Mouse (Mus musculus) stomach, embryonic 14.5 days (tissue): ENCODE data around the gene Slc23a2. TPM values are rescaled to one million over a fixed set of nuclear protein-coding genes. Genes with fewer than 3 reads are reported as not detected.

Experiments used
- ATAC-seq: fragments of 200-750 bp; cut with Nextera tagmentation; 2 replicates; pipeline ENCODE4 v1.8.0; 2017; ENCODE audit warnings: low read depth, moderate TSS enrichment; ENCODE audit not compliant: insufficient number of reproducible peaks, insufficient read depth, low FRiP score
- H3K27ac ChIP-seq: fragments of 300-500 bp; sonication (generic); 2 replicates; pipeline ENCODE4 v1.5.1; 2014; ENCODE audit warnings: mild to moderate bottlenecking, low read length, moderate library complexity, mixed read lengths
- H3K27me3 ChIP-seq: fragments of 300-500 bp; sonication (generic); 2 replicates; pipeline ENCODE4 v1.6.1; 2014; ENCODE audit warnings: low read length, control low read depth, mixed read lengths; ENCODE audit not compliant: control insufficient read depth, insufficient read depth
- H3K36me3 ChIP-seq: fragments of 300-500 bp; sonication (generic); 2 replicates; pipeline ENCODE4 v1.6.1; 2014; ENCODE audit warnings: mild to moderate bottlenecking, control low read depth, low read length, moderate library complexity, mixed read lengths; ENCODE audit not compliant: control insufficient read depth, insufficient read depth
- H3K4me1 ChIP-seq: fragments of 300-500 bp; sonication (generic); 2 replicates; pipeline ENCODE4 v1.6.1; 2014; ENCODE audit warnings: low read length, control low read depth, mixed read lengths; ENCODE audit not compliant: control insufficient read depth, insufficient read depth
- H3K4me2 ChIP-seq: fragments of 300-500 bp; sonication (generic); replicated peaks from 2 replicates; pipeline ENCODE4 v1.6.1; 2014; ENCODE audit warnings: low read depth, low read length, control low read depth
- H3K4me3 ChIP-seq: fragments of 300-500 bp; sonication (generic); 2 replicates; pipeline ENCODE4 v1.5.1; 2014; ENCODE audit warnings: low read depth, low read length, control low read depth
- H3K9ac ChIP-seq: fragments of 300-500 bp; sonication (generic); replicated peaks from 2 replicates; pipeline ENCODE4 v1.6.1; 2014; ENCODE audit warnings: low read depth, mild to moderate bottlenecking, control low read depth, low read length, moderate library complexity, mixed read lengths
- H3K9me3 ChIP-seq: fragments of 300-500 bp; sonication (generic); 2 replicates; pipeline ENCODE4 v1.6.1; 2016; ENCODE audit warnings: low read depth, low read length, control low read depth; ENCODE audit not compliant: control insufficient read depth
- WGBS: fragments of 180-500 bp; shearing (Covaris S2); extraction: QIAGEN DNeasy Blood & Tissue Kit; methylation state at CpG from one replicate; pipeline ENCODE4 v1.1.7; 2014; 5-methylcytosine and 5-hydroxymethylcytosine counted together
- polyA plus RNA-seq: library from polyadenylated mRNA; unstranded; fragments of >200 nt; fragmentation: Nextera tagmentation; extraction: Ambion mirVana; gene quantifications from 2 replicates; pipeline ENCODE4 v1.2.1, GENCODE M21; 2014

The Slc23a2 gene
- polyA plus RNA-seq, 1 experiment from 2014 or later = 12.4 TPM

DNA sequence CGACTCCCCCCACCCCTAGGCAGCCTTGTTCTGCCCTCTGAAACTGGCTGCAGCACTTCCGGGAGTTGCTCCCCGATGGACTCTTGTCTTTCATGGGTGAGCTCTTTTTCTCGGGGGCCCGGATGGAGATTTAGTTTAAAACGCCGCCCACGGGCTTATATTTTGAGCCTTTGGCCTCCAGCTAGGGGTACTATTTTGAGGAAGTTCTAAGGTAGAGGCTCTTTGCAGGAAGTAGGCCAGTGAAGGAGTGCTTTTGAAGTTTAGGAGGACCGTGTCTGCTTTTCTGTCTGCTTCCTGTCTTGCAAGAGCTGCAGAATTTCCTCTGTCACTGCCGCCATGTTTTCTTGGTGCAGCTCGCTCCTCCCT lies 109.5 kb downstream of the Slc23a2 start:
- Histone ChIP-seq H3K9ac (no peak overlapping the region), H3K4me1 (peaks cover 9% of the 10 kb centered on the region), H3K27ac (no peak overlapping the region), H3K36me3 (no peaks in the 10 kb centered on the region), H3K4me2 (no peak overlapping the region), H3K27me3 (no peaks in the 10 kb centered on the region), H3K9me3 (no peaks in the 10 kb centered on the region), H3K4me3 (no peak overlapping the region)
- WGBS = 77% methylated on average over 11 of the region's 11 CpGs
- no peak for ATAC-seq

DNA sequence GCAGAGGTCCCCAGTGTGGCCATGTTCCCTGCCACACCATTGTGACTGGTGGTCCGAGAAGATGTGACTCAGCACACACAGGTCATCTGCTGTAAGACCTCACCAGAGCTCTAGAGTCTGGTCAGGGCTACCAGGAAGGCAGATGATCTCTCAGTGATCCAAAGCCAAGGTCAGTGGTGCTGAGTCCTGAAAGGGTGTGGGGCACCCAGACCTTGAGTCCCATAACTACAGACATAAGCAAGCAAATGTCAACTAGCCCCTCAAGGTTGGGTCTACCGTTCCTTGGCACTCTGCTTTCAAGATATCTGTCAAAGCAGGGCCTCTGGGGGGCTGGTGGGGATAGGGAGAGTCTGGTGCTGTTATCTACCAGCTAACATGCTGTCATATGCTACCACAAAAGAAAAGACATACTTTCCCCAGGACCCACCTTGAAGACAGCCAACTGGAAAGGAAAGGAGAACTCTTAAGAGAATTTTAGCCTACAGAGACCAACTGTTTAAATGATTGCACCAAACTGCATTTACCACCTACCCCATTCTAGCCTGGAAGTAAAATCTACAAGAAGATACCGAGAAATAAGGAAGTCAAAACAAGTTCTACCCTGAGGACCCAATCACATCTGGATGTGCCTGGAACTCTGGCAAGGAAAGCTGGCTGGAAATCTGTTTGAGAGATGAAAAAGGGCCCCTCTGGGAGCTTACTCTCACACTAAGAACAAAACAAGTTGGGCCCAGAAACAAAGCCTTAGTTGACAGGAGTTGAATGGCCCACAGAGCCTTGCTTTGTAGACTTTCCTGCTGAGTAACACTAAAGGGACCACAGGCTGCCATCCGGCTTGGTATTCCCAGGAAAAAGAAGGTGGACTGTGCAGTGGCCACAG lies 110.1 kb downstream of the Slc23a2 start:
- peaks cover 15% of the 10 kb centered on the region for H3K4me1 ChIP-seq
- no peak overlapping the region for H3K27ac ChIP-seq
- no peaks in the 10 kb centered on the region for H3K27me3 ChIP-seq
- H3K36me3 ChIP-seq = no peaks in the 10 kb centered on the region
- WGBS = 72% methylated on average over 4 of the region's 4 CpGs
- H3K4me3 ChIP-seq = no peak overlapping the region
- no peaks in the 10 kb centered on the region for H3K9me3 ChIP-seq
- H3K9ac ChIP-seq = no peak overlapping the region
- H3K4me2 ChIP-seq = no peak overlapping the region
- ATAC-seq = no peak

DNA sequence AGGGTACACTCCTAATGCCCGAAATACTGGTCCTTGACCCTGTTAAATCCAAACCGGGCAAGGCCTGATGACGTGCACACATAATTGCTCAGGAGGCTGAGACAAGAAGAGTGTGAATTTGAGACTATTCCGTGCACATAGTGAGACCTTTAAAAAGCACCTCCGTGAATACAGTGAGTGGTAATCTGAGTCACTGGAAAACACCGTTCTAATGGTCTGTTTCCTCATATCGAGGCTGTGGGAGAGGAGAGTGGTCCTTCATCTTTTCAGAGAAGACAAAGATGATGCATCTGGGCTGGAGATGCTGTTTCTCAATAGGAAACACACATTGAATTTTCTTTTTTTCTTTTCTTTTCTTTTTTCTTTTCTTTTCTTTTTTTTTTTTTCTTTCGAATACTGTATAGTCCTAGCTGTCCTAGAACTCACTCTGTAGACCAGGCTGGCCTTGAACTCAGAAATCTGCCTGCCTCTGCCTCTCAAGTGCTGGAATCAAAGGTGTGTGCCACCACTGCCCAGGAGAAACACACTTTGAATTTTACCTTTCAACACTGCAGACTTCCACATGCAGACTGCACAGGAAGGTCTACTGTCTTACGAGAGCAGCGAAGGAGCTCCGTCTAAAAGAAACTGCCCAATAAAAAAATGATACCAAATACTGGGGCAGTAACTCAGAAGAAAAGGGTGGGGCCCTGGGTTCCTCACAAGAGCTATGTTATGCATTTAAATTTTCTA lies 113.4 kb downstream of the Slc23a2 start:
- H3K27ac ChIP-seq = peak overlapping the region; percentile 75; the same call in 1 of the 2 replicates
- ATAC-seq = no peak
- no peak overlapping the region for H3K4me3 ChIP-seq
- 0 out of 2 replicates have a peak, but pooled peaks cover 4% of the 10 kb centered on the region for H3K27me3 ChIP-seq
- 76% methylated on average over 11 of the region's 11 CpGs for WGBS
- H3K36me3 ChIP-seq = no peaks in the 10 kb centered on the region
- H3K4me1 ChIP-seq = peaks cover 22% of the 10 kb centered on the region
- H3K9me3 ChIP-seq = no peaks in the 10 kb centered on the region
- no peak overlapping the region for H3K4me2 ChIP-seq
- 0 out of 2 replicates have a peak overlapping the region, but pooled peaks have one; percentile 26 for H3K9ac ChIP-seq

DNA sequence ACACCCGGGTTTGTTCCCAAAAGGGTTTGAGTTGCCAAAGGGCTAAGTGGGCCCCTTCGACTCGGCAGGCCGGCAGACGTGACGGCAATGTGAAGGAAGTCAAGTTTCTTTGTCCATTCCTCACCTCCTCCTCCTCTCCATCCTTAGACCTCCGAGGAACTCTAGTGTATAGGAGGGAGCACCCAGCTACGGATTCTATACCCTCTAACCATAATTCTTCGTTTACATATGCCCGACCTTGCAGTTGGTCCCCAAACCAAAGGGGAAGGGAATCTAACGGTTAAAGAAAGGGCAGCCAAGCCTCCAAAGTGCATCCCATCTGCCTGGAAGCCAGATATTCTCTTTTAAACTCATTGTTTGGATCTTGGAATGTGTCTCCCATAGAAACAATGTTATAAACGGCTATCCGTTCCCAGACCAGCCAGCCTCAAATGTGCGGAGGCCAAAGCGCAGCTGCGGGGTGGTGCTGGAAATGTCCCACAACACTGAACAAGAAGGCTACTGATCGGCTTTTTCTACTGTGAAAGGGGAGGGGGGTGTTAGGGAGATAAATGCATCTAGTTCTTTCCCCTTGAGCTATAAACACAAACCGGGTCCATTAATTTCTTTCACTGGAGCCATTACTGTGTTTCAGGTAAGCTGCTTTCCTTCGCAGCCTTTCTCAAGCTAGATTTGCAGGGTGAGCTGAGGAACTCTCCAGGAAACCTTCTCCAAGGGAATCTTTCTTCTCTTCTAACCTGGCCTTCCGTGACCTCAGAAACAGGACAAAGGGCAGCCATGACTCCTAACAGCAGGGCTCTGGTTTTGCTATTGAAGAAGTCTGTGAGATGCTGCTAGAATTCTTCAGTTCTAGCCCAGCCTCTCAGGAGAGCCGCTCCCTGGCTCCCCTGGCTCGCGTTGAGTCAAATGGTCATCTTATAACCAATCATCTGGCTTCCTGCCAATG lies 114.2 kb downstream of the Slc23a2 start:
- 18% methylated on average over 23 of the region's 23 CpGs for WGBS
- H3K27me3 ChIP-seq = 0 out of 2 replicates have a peak, but pooled peaks cover 4% of the 10 kb centered on the region

DNA sequence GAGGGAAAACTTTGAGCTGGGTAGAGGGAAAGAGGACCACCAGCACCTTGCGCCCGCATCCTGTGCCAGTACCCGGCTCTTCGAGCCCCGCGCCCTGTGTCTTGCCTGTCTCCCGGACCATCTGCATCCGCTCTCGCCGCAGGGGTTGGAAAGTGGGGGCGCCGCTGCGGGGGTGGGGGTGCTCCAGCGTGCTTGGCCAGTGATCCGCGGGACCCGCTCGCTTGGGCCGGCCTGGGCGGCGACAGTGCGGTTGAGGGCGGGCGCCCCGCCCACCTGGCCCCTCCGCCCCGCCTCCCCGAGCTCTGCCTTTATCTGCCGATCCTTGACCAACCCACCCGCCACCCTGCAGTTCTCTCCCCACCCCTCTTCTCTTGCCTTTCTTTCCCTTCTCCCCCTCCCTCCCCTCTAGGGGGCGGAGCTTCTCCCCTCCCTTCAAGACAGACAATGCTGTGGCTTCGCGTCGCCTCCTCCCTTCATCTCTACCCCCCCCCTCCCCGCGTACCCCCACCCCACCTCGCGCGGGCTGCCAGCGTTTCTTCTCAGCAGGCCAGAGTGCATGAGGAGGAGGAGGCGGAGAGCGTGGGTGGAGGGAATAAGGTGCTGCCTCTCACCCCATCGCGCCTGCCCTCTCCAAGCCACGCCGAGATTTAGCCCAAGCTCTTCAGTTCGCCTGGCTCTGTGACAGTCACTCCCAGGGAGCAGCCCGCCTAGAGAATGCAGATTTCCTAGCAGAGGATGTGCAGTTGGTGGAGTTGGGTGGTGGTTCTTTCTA lies 115.1 kb downstream of the Slc23a2 start, which contains the start of gene Rassf2:
Gene Rassf2, minus strand, starts transcription at position 613 of the 772 bp plus-strand sequence.
- WGBS = 1% methylated on average over 45 of the region's 48 CpGs
- peak within 1 kb of the TSS; percentile 75; the same call in 1 of the 2 replicates for H3K27ac ChIP-seq
- H3K9me3 ChIP-seq = no peaks in the 10 kb centered on the region
- H3K4me3 ChIP-seq = peak within 1 kb of the TSS; percentile 46
- H3K27me3 ChIP-seq = 0 out of 2 replicates have a peak, but pooled peaks cover 4% of the 10 kb centered on the region
- H3K9ac ChIP-seq = peak within 1 kb of the TSS; percentile 34; the same call in 1 of the 2 replicates
- no peaks in the 10 kb centered on the region for H3K36me3 ChIP-seq
- peak within 1 kb of the TSS; percentile 89 for H3K4me2 ChIP-seq
- H3K4me1 ChIP-seq = peaks cover 22% of the 10 kb centered on the region
- peak; percentile 93 for ATAC-seq

More for the DNA sequence above, 114.2 kb downstream of the Slc23a2 start:
- Histone ChIP-seq H3K36me3 (no peaks in the 10 kb centered on the region), H3K9ac (peak overlapping the region; percentile 26; the same call in 1 of the 2 replicates), H3K27ac (peak overlapping the region; percentile 75; the same call in 1 of the 2 replicates), H3K4me3 (peak overlapping the region; percentile 46), H3K4me1 (peaks cover 22% of the 10 kb centered on the region), H3K4me2 (peak overlapping the region; percentile 89), H3K9me3 (no peaks in the 10 kb centered on the region)
- peak; percentile 25; the same call in 1 of the 2 replicates for ATAC-seq

- peak overlapping the region; percentile 46 for H3K4me3 ChIP-seq
- peak overlapping the region; percentile 89 for H3K4me2 ChIP-seq
- H3K4me1 ChIP-seq = peaks cover 22% of the 10 kb centered on the region
- 1% methylated on average over 36 of the region's 36 CpGs for WGBS
- H3K9ac ChIP-seq = peak overlapping the region; percentile 34; the same call in 1 of the 2 replicates
- 0 out of 2 replicates have a peak, but pooled peaks cover 4% of the 10 kb centered on the region for H3K27me3 ChIP-seq
- H3K36me3 ChIP-seq = no peaks in the 10 kb centered on the region
- H3K27ac ChIP-seq = no peak overlapping the region; the same call in 1 of the 2 replicates
- ATAC-seq = 0 out of 2 replicates have a peak, but pooled peaks have one; percentile 19
- no peaks in the 10 kb centered on the region for H3K9me3 ChIP-seq
These were observed 115.9 kb downstream of the Slc23a2 start for GRCm38 (mm10) chr2:132028894-132029605.

- no peaks in the 10 kb centered on the region for H3K36me3 ChIP-seq
- H3K27ac ChIP-seq = no peak overlapping the region
- ATAC-seq = no peak
- 0 out of 2 replicates have a peak, but pooled peaks cover 4% of the 10 kb centered on the region for H3K27me3 ChIP-seq
- 50% methylated on average over 5 of the region's 5 CpGs for WGBS
- peaks cover 22% of the 10 kb centered on the region for H3K4me1 ChIP-seq
- peak overlapping the region; percentile 89 for H3K4me2 ChIP-seq
- H3K9me3 ChIP-seq = no peaks in the 10 kb centered on the region
- peak overlapping the region; percentile 46 for H3K4me3 ChIP-seq
- H3K9ac ChIP-seq = no peak overlapping the region
These were observed 116.8 kb downstream of the Slc23a2 start for GRCm38 (mm10) chr2:132028107-132028506.
